Mouse (Mus musculus) thymus, postnatal 36 days (tissue): ENCODE results near the gene Prb1.
"Not testable (repeated sequence)": the region's sequence is repeated elsewhere in the genome, so short reads cannot be mapped to it uniquely, and the experiment has no call there.

Experiments used
- DNase-seq, 2 experiments: peaks; one replicate each; pipeline ENCODE4 v3.0.0; 2022; ENCODE audit warnings: mixed read lengths in 2 of 2

Prb1 gene

DNA sequence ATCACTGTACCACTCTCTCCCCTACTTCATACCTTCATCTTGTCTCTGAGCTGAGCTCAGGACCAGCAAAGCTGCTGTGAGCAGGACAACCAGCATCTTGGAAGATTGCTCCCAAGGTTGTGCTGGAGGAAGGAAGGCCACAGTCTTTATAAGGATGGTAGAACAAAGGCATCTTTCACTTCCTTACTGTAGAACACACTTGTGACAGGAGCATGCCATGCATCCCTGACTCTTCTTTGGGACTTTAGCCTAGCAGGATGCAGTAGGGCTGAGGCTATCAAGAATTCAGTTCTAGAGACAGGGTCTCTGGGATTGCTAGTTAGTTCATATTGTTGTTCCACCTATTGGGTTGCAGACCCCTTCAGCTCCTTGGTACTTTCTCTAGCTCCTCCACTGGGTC, at the start of gene Prb1:
TSS of gene Prb1 (minus strand) at position 101 of the 400 bp plus-strand sequence.
- DNase-seq = not testable (repeated sequence)
